Mouse (Mus musculus) Patski (cell line): ENCODE measurements around the gene Cpne9. TPM values are rescaled to one million over a fixed set of nuclear protein-coding genes. Genes with fewer than 3 reads are reported as not detected.
A peak's percentile ranks its signal among the peaks of the same experiment; 100 is the strongest.
"Not testable (repeated sequence)": the region's sequence is repeated elsewhere in the genome, so short reads cannot be mapped to it uniquely, and the experiment has no call there.

ENCODE experiments used
- ATAC-seq: fragments of 100-300 bp; one replicate; pipeline ENCODE4 v1.8.0; 2021
- CTCF ChIA-PET: fragments of 350-600 bp; sonication (Branson Sonifier 250); formaldehyde crosslinking; loops from one replicate; lab custom pipeline; 2022; ENCODE audit warnings: inconsistent platforms; lab: Charles Lee
- POLR2A ChIA-PET: fragments of 350-600 bp; sonication (Branson Sonifier 250); formaldehyde crosslinking; loops from one replicate; lab custom pipeline; 2022; ENCODE audit warnings: antibody characterized with exemption, inconsistent platforms; lab: Charles Lee
- DNase-seq: peaks from one replicate; pipeline ENCODE4 v3.0.0-alpha.2; 2011; ENCODE audit warnings: low read depth, low spot score
- H3K27me3 ChIP-seq: fragments of 371-371 bp; one replicate; pipeline ENCODE4 v1.5.1; 2021
- CTCF ChIP-seq: fragments of 100-300 bp; IDR thresholded peaks from one replicate; pipeline ENCODE4 v1.5.1; 2021
- in situ Hi-C: fragments of 300-500 bp; cut with MboI; formaldehyde crosslinking; loops from 3 replicates; pipeline ENCODE4 v1.11.1; 2018; ENCODE audit warnings: low pct_unique_long_range_greater_than_20kb, mixed read lengths
- polyA plus RNA-seq: library from polyadenylated mRNA; unstranded; gene quantifications from one replicate; pipeline ENCODE4 v1.2.3, GENCODE M21; 2021

Cpne9 gene
- polyA plus RNA-seq, 1 experiment from 2014 or later, result 0.19 TPM

DNA sequence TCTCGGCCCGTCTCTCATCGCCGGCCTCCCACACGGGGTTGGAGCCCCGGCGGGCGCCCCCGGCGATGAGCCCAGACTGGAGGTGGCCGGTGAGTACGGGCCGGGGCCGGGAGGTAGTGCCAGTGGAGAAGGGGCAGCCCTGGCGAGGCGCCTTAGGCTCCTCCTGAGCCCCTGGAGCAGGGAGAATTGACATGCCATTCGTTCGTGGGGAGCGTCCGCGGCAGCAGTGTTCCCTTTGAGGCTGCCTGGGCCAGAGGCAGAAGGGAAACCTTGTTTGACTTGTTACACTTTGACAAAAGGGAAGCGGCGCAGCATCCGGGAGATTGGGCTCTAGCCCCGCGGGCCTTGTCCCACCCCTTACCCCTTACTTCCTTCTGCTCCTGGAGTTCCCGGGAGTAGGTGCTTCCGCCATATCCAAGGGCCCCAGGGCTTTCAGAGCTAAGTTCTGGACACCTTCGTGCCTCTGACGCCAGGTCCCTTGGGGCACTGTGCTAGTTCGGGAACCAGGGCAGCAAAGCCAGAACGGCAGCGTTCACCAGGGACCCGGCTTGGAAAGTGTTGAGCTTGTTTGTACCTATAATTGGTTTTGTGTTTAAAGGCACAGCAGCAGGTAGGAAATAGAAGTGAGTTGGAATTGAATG is 25.5 kb downstream of the Cpne9 start:
- ChIA-PET POLR2A (interaction anchor here (0.6 to 0.9 kb wide), 2 partner anchors 19 to 201 kb away, joined by 4 read pairs; partner anchors contain the start of gene Ogg1), CTCF (interaction anchor here (0.9 to 2.4 kb wide), 4 partner anchors 10 to 269 kb away, joined by 3 to 7 read pairs (median 5); no protein-coding TSS in a partner anchor)
- no peak for ATAC-seq
- H3K27me3 ChIP-seq, result no peaks in the 10 kb centered on the region
- no peak for DNase-seq
- no peak for TF ChIP-seq CTCF
- in situ Hi-C loops, result loop anchor here (10.0 kb wide), 1 partner anchor 613 kb away; the partner anchor contains the start of gene Rad18

DNA sequence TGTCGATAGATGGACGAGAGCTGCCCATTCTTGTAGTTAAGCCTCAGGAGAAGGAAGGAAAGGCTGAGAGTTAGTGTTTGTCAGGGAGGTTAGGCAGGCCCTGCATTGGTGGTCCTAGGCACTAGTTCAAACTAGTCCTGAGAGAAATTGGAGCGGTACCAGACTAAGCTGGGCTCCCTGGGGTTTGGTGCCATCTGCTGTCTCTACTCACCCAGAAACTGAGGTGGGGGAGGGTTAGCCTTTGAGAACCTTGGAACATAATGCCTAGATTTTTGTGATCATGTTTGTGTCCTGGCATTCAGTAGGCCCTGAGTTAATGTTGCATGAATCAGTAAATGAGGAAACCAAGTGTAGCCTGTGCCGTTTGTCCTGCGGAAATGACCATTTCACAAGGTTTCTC is 26.0 kb downstream of the Cpne9 start:
- DNase-seq (no peak), ATAC-seq (no peak)
- in situ Hi-C loops, result loop anchor here (10.0 kb wide), 1 partner anchor 613 kb away; the partner anchor contains the start of gene Rad18
- TF ChIP-seq CTCF, result no peak
- CTCF ChIA-PET, result interaction anchor here (0.9 to 2.4 kb wide), 4 partner anchors 9 to 270 kb away, joined by 3 to 7 read pairs (median 5); no protein-coding TSS in a partner anchor
- H3K27me3 ChIP-seq, result no peaks in the 10 kb centered on the region
- POLR2A ChIA-PET, result interaction anchor here (0.7 to 0.9 kb wide), 2 partner anchors 19 to 128 kb away, joined by 3 to 4 read pairs; partner anchors contain the start of gene Ogg1

DNA sequence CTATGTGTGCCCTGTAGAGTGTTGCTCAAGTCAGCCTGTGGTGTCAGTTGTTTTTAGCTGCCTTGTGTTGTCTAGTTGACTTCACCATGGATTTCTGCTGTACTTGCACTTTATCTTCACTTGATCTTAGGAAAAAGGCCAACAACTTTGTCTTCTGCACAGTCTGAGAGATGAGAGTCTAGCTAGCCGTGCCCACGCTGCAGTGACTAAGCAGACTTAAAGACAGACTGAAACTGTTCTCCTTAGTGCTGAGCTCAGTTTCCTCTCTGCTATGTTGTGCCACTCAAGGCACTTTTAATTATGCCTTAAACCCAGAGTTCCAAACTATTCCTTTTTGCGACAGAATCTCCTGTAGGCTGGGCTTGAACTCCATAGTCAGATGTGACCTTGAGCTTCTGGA is 33.9 kb downstream of the Cpne9 start:
- in situ Hi-C loops, result no loop called here
- no peaks in the 10 kb centered on the region for H3K27me3 ChIP-seq
- ATAC-seq, result no peak
- CTCF ChIA-PET, result interaction anchor here (1.2 to 2.1 kb wide), 2 partner anchors 9 to 278 kb away, joined by 4 to 9 read pairs; no protein-coding TSS in a partner anchor
- no peak for TF ChIP-seq CTCF
- POLR2A ChIA-PET, result interaction anchor here (1.0 kb wide), 2 partner anchors 15 to 28 kb away, joined by 3 read pairs; partner anchors contain the start of gene Camk1
- no peak for DNase-seq

DNA sequence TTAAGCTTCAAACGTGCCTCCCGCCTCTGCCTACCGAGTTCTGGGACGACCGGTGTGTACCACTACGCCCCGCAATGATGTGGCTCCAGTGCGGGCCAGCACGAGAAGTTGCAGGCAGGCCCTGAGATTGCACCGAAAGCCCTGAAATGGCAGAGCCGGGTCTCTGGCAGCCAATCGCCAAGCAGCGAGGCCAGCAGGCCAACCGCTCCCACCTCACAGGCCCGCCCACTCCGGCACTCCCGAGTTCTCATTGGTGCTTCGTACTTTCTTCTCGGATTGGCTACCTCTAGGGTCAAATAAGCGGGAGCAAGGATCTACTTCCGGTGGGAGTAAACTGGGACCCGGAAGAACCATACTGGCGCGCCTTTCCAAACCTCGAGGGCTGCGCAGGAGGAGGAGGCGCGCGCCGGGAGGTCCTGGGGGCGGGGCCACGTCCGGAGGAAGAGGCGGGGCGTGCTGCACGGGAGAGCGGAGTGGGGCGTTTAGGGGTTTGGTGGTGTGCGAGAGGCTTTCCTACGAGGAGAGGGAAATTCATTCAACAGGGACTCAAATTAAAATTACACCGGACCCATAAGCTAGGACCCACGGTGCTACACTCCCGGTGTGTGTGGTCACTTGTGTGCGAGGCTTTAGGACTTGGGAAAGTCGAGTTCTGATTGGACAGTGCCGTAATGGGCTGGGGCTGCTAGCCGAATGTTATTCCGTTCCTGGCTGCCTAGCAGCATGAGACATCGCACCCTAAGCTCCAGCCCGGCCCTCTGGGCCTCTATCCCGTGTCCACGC is 44.6 kb downstream of the Cpne9 start, which contains the start of gene Ogg1:
Gene Ogg1, plus strand, starts transcription at position 440 of the 783 bp plus-strand sequence.
- in situ Hi-C loops, result no loop called here
- no peak for TF ChIP-seq CTCF
- DNase-seq, result peak; percentile 93
- CTCF ChIA-PET, result no interaction called here
- POLR2A ChIA-PET, result interaction anchor here (1.2 to 1.7 kb wide), 3 partner anchors 16 to 38 kb away, joined by 4 read pairs; no protein-coding TSS in a partner anchor
- no peaks in the 10 kb centered on the region for H3K27me3 ChIP-seq
- ATAC-seq, result peak; percentile 96

DNA sequence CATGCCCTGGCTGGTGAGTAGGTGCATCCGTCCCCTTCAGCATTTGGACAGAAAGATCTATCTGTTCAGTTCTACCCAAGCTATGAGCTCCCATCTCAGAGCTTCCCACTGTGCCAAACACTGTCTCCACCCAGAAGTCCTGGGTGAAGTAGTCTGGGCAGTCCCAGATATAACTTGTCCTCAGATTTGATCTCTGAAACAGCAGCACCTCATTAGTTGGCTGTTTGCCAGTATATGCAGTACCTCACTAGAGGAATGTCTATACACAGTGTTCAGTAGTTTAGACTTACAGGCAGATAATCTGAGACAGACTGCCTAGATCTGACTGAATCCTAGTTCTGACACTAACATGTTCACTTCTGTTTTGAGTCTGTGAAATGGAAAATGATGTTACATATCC is 47.3 kb downstream of the Cpne9 start:
- TF ChIP-seq CTCF, result no peak
- H3K27me3 ChIP-seq, result no peaks in the 10 kb centered on the region
- no peak for ATAC-seq
- in situ Hi-C loops, result no loop called here
- ChIA-PET POLR2A (no interaction called here), CTCF (interaction anchor here (1.7 kb wide), 1 partner anchor 11 kb away, joined by 3 read pairs; no protein-coding TSS in a partner anchor)
- no peak for DNase-seq

DNA sequence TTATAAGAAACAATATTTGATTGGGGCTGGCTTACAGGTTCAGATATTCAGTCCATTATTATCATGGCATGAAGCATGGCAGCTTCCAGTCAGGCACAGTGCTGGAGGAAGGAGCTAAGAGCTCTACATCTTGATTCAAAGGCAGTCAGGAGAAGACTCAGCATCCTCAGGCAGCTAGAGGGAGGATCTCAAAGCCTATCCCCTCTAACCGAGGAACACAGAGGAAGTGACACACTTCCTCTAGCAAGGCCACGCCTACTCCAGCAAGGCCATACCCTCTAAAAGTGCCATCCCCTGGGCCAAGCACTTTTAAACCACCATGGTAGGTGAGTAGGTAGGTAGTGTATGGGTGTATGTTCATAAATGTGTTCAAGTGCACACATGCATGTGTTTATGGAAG is 48.4 kb downstream of the Cpne9 start:
- POLR2A ChIA-PET, result no interaction called here
- in situ Hi-C loops, result no loop called here
- DNase-seq, result no peak
- CTCF ChIA-PET, result interaction anchor here (1.7 kb wide), 1 partner anchor 10 kb away, joined by 3 read pairs; no protein-coding TSS in a partner anchor
- no peak for ATAC-seq
- no peak for TF ChIP-seq CTCF
- no peaks in the 10 kb centered on the region for H3K27me3 ChIP-seq

DNA sequence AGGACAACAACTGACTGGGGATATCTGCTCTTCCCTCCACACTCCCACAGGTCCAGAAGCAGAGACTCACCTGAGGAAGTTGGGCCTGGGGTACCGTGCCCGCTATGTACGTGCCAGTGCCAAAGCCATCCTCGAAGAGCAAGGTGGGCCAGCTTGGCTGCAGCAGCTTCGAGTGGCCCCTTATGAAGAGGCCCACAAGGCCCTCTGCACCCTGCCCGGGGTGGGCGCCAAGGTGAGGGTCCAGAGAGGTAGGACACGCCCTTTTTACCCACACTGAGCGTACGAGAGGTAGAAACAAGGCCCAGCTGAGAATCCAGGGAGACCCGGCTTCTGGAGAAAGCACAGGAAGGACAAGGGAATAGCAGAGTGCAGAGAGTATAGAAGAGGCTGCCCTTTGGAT is 49.6 kb downstream of the Cpne9 start:
- in situ Hi-C loops, result no loop called here
- no peak for TF ChIP-seq CTCF
- ATAC-seq (no peak), DNase-seq (no peak)
- no peaks in the 10 kb centered on the region for H3K27me3 ChIP-seq
- ChIA-PET CTCF (no interaction called here), POLR2A (interaction anchor here (1.1 kb wide), 2 partner anchors 12 to 15 kb away, joined by 3 read pairs; partner anchors contain the start of gene Camk1)

DNA sequence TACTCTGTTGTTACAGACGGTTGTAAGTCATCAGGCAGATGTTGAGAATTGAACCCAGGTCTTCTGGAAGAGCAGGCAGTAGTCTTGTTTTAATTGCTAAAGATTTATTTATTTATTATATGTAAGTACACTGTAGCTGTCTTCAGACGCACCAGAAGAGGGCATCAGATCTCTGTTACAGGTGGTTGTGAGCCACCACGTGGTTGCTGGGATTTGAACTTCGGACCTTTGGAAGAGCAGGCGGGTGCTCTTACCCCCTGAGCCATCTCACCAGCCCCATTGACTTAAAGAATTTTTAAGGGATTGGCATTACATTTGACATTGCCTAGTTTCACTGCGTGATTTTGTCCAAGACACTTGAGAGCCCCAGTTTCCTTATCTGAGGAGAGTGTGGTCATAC is 50.6 kb downstream of the Cpne9 start:
- H3K27me3 ChIP-seq, DNase-seq, ATAC-seq, POLR2A ChIA-PET, in situ Hi-C loops: not testable (repeated sequence)
- CTCF ChIA-PET, result interaction anchor here (1.8 kb wide), 1 partner anchor 12 kb away, joined by 4 read pairs; no protein-coding TSS in a partner anchor

DNA sequence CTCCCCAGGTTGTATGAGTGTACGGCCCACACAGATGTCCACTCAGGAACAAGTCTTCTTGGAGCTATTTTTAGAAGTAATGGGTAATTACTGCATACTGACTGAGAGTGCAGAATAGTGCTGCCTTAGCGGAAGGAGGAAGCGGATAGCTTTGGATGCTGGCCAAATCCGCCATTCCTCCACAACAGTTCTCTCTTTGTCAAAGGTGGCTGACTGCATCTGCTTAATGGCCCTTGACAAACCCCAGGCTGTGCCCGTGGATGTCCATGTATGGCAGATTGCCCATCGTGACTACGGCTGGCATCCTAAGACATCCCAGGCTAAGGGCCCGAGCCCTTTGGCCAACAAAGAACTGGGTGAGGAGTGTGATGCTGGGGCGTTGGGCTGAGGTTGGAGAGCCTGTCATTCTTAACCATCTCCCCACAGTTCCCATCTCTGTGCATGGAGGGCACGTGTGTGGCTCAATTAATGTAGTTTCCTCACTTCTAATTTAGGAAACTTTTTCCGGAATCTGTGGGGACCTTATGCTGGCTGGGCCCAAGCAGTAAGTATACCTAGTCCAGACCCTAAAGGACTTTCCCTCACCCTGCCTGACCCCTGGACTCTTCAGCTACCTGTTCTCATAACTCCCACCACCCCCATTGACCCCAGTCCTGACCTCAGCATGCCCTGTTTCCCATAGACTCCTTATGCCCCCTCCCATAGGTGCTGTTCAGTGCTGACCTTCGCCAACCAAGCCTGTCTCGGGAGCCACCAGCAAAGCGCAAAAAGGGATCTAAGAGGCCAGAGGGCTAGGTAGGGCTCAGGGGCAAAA is 51.2 kb downstream of the Cpne9 start:
- in situ Hi-C loops, result no loop called here
- no peaks in the 10 kb centered on the region for H3K27me3 ChIP-seq
- ATAC-seq (peak; percentile 93), DNase-seq (peak; percentile 98)
- ChIA-PET CTCF (interaction anchor here (0.9 to 1.8 kb wide), 2 partner anchors 11 to 20 kb away, joined by 4 read pairs; no protein-coding TSS in a partner anchor), POLR2A (no interaction called here)
- no peak for TF ChIP-seq CTCF

DNA sequence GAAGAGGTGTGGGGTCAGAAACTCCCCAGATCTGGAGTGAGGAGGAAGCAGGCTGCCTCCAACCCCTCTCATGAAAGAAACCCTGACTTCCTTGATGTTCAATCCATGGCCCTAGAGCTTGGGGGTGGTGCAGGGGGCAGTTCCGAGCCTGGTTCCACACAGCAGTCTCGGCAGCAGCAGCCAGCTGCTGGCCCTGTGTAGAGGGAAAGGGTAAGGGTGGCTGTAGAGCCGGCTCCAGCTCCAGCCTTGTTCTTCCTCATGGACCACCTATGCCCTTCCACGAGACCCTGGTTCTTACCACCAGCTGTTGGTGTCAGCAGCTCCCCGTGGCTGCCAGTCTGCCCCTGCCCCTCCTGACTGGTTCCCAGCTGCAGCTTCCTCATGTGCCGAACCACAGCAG is 52.1 kb downstream of the Cpne9 start:
- ATAC-seq (no peak), DNase-seq (no peak)
- H3K27me3 ChIP-seq, result no peaks in the 10 kb centered on the region
- ChIA-PET POLR2A (no interaction called here), CTCF (interaction anchor here (0.9 kb wide), 1 partner anchor 19 kb away, joined by 4 read pairs; no protein-coding TSS in a partner anchor)
- no peak for TF ChIP-seq CTCF
- in situ Hi-C loops, result no loop called here
